Mouse (Mus musculus) C2C12 (cell line): Measurements from ENCODE around the gene Izumo4.

Source experiments
- CTCF ChIP-seq: IDR thresholded peaks from one replicate; pipeline ENCODE4 v1.5.1; 2011; ENCODE audit not compliant: control insufficient read depth, insufficient read depth, insufficient read length
- USF1 ChIP-seq: IDR thresholded peaks from one replicate; pipeline ENCODE4 v1.6.1; 2011; ENCODE audit warnings: low read depth, mild to moderate bottlenecking, control low read depth, moderate library complexity

DNA sequence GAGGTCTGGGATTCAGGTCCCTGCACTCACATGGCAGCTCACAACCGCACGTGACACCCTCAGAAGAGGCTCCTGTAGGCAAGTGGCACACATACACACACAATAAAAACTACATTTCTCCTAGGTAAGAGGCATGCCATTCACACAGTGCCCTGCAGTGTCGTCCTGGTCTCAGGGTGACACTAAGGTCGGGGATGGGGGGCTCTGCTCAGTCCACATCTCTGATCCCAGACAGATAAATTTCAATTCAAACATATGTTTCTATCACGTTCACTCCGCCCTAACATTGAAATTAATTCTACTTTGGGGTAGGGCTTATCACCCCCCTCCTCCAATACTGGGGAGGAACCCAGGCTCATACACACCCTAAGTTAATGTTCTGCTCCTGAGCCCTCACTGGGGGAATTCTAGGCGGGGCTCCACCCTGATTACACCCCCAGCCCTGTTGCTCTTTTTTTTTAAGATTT, 1.9 kb upstream of the Izumo4 start:
- TF ChIP-seq CTCF (no peak), USF1 (no peak)
